Mouse (Mus musculus): Measurements from ENCODE around the gene Oasl2.

DNA sequence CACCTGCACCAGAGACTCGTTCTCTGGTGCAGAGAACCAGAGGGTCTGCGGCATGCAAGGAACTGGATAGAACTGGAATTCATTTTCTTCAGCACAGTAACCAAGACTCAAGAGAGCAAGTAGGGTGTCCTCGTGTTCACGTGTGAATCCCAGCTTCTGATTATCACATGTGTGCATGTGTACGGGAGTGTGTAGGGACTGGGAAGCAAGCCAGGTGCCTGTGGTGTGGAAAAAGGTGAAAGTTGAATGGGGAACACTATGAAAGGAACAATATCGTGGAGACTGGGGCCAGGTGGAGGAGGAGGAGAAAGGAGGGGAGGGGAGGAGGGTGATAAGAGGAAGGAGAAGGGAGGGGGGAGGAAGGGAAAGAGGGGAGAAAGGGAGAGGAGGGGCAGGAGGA lies 9.9 kb upstream of the Oasl2 start:
- TF ChIP-seq CTCF (conservative IDR thresholded peaks at IDR 0.05; ENCODE audit: insufficient read depth, insufficient read length, low read depth, low read length) (no peak), POLR2A (IDR thresholded peaks at IDR 0.05; ENCODE audit: low read depth, low read length) (no peak)

Measured in kidney, adult 2 months (tissue).